Mouse (Mus musculus): ENCODE results near the gene Prdm16.

- no peak for TF ChIP-seq CTCF (IDR thresholded peaks at IDR 0.05; ENCODE audit: extremely low read depth, insufficient read depth, insufficient read length, insufficient replicate concordance)
- no peak for TF ChIP-seq POLR2A (IDR thresholded peaks at IDR 0.05; ENCODE audit: low read depth, low read length)
Observed at GRCm38 (mm10) chr4:154513664-154514063, 123.0 kb downstream of the Prdm16 start.
